Mouse (Mus musculus): ENCODE measurements around the gene Yars. TPM values are rescaled to one million over a fixed set of nuclear protein-coding genes. Genes with fewer than 3 reads are reported as not detected.

Yars gene
- polyA plus RNA-seq, 1 experiment from 2014 or later: 92.2 TPM

- no peaks in the 10 kb centered on the region for H3K27me3 ChIP-seq (ENCODE audit: insufficient read depth, low read length)
- H3K36me3 ChIP-seq (ENCODE audit: insufficient read depth): peaks cover 17% of the 10 kb centered on the region
- no peak for TF ChIP-seq CTCF (IDR thresholded peaks at IDR 0.05; ENCODE audit: low read depth)
- H3K27ac ChIP-seq (ENCODE audit: low read depth): no peak overlapping the region
- 63% methylated on average over 16 of the region's 16 CpGs for WGBS
- ATAC-seq (ENCODE audit: insufficient read depth): no peak
- no peak overlapping the region for H3K4me3 ChIP-seq (ENCODE audit: low read depth, low read length)
- H3K9me3 ChIP-seq (ENCODE audit: low read depth, low read length): no peaks in the 10 kb centered on the region
- no peak overlapping the region for H3K4me2 ChIP-seq
- 0 out of 2 replicates have a peak, but pooled peaks cover 4% of the 10 kb centered on the region for H3K4me1 ChIP-seq (ENCODE audit: insufficient read depth)
- no peak overlapping the region for H3K9ac ChIP-seq
- no peak for DNase-seq
Measured at GRCm38 (mm10) chr4:129144401-129145367, 44.9 kb upstream of the Yars start.

- Histone ChIP-seq H3K4me3 (ENCODE audit: low read depth, low read length) (no peak overlapping the region), H3K27me3 (ENCODE audit: insufficient read depth, low read length) (no peaks in the 10 kb centered on the region), H3K9me3 (ENCODE audit: low read depth, low read length) (no peaks in the 10 kb centered on the region), H3K4me1 (ENCODE audit: insufficient read depth) (0 out of 2 replicates have a peak, but pooled peaks cover 4% of the 10 kb centered on the region), H3K36me3 (ENCODE audit: insufficient read depth) (peaks cover 24% of the 10 kb centered on the region), H3K4me2 (no peak overlapping the region), H3K27ac (ENCODE audit: low read depth) (no peak overlapping the region), H3K9ac (no peak overlapping the region)
- 58% methylated on average over 4 of the region's 4 CpGs for WGBS
- ATAC-seq (ENCODE audit: insufficient read depth) (no peak), DNase-seq (no peak)
- no peak for TF ChIP-seq CTCF (IDR thresholded peaks at IDR 0.05; ENCODE audit: low read depth)
Measured at GRCm38 (mm10) chr4:129145411-129145810, 44.1 kb upstream of the Yars start.

DNA sequence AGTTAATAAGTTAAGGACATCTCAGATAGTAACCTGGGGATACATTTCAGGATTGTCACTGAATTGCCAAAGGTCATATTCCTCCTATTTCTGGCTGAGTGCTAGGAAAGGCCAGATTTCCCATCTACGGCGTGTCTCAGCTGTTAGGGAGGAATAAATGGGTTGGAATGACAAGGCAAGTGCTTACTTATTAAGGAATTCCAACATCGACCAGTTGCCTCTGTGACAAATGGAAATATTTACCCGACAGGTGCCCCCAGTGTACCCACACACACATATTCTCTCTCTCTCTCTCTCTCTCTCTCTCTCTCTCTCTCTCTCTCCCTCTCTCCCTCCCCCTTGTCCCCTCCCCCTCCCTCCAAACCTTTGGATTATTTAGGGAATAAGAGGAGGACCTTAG lies 43.6 kb upstream of the Yars start:
- DNase-seq (no peak), ATAC-seq (ENCODE audit: insufficient read depth) (no peak)
- H3K4me1 ChIP-seq (ENCODE audit: insufficient read depth): 0 out of 2 replicates have a peak, but pooled peaks cover 4% of the 10 kb centered on the region
- peaks cover 30% of the 10 kb centered on the region for H3K36me3 ChIP-seq (ENCODE audit: insufficient read depth)
- WGBS: 54% methylated on average over 4 of the region's 4 CpGs
- no peak overlapping the region for H3K27ac ChIP-seq (ENCODE audit: low read depth)
- H3K4me2 ChIP-seq: no peak overlapping the region
- H3K4me3 ChIP-seq (ENCODE audit: low read depth, low read length): no peak overlapping the region
- no peaks in the 10 kb centered on the region for H3K27me3 ChIP-seq (ENCODE audit: insufficient read depth, low read length)
- H3K9ac ChIP-seq: no peak overlapping the region
- TF ChIP-seq CTCF (IDR thresholded peaks at IDR 0.05; ENCODE audit: low read depth): no peak
- H3K9me3 ChIP-seq (ENCODE audit: low read depth, low read length): no peaks in the 10 kb centered on the region

DNA sequence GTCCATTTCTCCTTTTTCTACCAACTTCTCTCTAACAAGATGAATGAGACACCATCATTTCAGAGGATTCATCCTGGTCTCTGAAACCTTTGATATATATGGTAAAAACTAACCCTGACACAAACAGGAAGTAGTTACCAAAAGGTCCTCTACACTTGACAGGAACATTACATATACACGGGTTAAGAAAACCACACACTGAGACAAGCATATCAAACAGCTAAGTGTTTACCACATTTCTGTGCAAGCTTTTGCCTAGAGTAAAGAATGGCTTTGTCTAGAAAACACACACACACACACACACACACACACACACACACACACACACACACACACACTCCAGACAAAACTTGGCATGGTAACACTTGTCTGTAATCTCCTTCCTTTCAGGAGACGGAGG lies 43.2 kb upstream of the Yars start:
- whole genome bisulfite sequencing: 29% methylated on average over 2 of the region's 2 CpGs
- no peak for DNase-seq
- H3K27ac ChIP-seq (ENCODE audit: low read depth): no peak overlapping the region

GRCm38 (mm10) chr4:129147552-129148103 lies 41.9 kb upstream of the Yars start:
- no peak overlapping the region for H3K27ac ChIP-seq (ENCODE audit: low read depth)
- H3K36me3 ChIP-seq (ENCODE audit: insufficient read depth): peaks cover 45% of the 10 kb centered on the region
- no peak for DNase-seq
- no peak overlapping the region for H3K9ac ChIP-seq
- TF ChIP-seq CTCF (IDR thresholded peaks at IDR 0.05; ENCODE audit: low read depth): no peak
- H3K9me3 ChIP-seq (ENCODE audit: low read depth, low read length): no peaks in the 10 kb centered on the region
- H3K4me2 ChIP-seq: no peak overlapping the region
- no peak for ATAC-seq (ENCODE audit: insufficient read depth)
- WGBS: 74% methylated on average over 13 of the region's 13 CpGs
- no peaks in the 10 kb centered on the region for H3K4me1 ChIP-seq (ENCODE audit: insufficient read depth)
- no peaks in the 10 kb centered on the region for H3K27me3 ChIP-seq (ENCODE audit: insufficient read depth, low read length)
- H3K4me3 ChIP-seq (ENCODE audit: low read depth, low read length): no peak overlapping the region

More for the DNA sequence above, 43.2 kb upstream of the Yars start:
- TF ChIP-seq CTCF (IDR thresholded peaks at IDR 0.05; ENCODE audit: low read depth): no peak
- ATAC-seq (ENCODE audit: insufficient read depth): no peak
- Histone ChIP-seq H3K27me3 (ENCODE audit: insufficient read depth, low read length) (no peaks in the 10 kb centered on the region), H3K36me3 (ENCODE audit: insufficient read depth) (peaks cover 34% of the 10 kb centered on the region), H3K4me2 (no peak overlapping the region), H3K4me1 (ENCODE audit: insufficient read depth) (0 out of 2 replicates have a peak, but pooled peaks cover 4% of the 10 kb centered on the region), H3K4me3 (ENCODE audit: low read depth, low read length) (no peak overlapping the region), H3K9ac (no peak overlapping the region), H3K9me3 (ENCODE audit: low read depth, low read length) (no peaks in the 10 kb centered on the region)

DNA sequence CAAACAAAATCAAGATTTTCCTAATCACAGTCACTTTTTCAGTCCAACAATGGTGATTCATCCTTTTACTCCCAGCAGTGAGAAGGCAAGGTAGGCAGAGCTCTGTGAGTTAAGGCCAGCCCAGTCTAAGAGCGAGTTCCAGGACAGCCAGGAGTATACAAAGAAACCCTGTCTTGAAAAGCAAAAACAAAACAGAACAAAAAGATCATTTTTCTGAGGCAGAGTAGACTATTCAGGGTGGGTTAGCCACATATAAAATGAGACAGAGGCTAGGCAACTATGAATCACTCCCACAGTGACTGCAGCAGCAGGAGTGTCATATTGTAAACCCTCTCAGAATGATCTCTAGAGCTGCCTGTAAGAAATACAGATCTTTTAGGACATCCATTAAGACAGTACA lies 40.2 kb upstream of the Yars start:
- no peak for TF ChIP-seq CTCF (IDR thresholded peaks at IDR 0.05; ENCODE audit: low read depth)
- Histone ChIP-seq H3K4me3 (ENCODE audit: low read depth, low read length) (no peak overlapping the region), H3K4me2 (no peak overlapping the region), H3K9ac (no peak overlapping the region), H3K27me3 (ENCODE audit: insufficient read depth, low read length) (no peaks in the 10 kb centered on the region), H3K4me1 (ENCODE audit: insufficient read depth) (no peaks in the 10 kb centered on the region), H3K27ac (ENCODE audit: low read depth) (no peak overlapping the region), H3K36me3 (ENCODE audit: insufficient read depth) (peaks cover 58% of the 10 kb centered on the region), H3K9me3 (ENCODE audit: low read depth, low read length) (no peaks in the 10 kb centered on the region)
- WGBS: 83% methylated on average over 1 of the region's 1 CpGs
- DNase-seq (no peak), ATAC-seq (ENCODE audit: insufficient read depth) (no peak)

DNA sequence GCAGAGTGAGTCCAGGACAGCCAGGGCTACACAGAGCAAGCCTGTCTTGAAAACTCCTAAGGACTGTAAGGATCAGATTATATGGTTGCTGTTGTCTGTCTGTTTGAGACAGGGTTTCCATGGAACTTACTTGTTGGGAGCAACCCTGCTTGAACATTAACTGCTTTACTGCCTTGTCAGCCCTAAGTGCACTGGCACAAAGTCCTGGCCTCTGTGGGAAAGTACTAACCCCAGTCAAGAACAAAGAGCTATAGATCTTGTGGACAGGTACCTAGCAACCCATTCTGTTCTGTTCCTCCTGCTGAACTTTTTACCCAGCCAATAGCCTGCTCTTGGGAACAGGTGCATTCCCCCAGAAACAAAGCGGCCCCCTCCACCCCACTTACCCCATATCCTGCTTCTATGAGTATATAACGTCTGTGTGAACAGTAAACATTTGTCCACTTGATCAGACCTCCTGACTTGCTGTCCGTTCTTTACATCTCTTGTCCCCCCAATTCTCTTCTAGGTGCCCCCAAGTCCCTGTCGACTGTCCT lies 38.2 kb upstream of the Yars start:
- DNase-seq: no peak
- WGBS: 72% methylated on average over 4 of the region's 4 CpGs
- no peak overlapping the region for H3K4me3 ChIP-seq (ENCODE audit: low read depth, low read length)

More for the DNA sequence above, 38.2 kb upstream of the Yars start:
- Histone ChIP-seq H3K9me3 (ENCODE audit: low read depth, low read length) (no peaks in the 10 kb centered on the region), H3K4me1 (ENCODE audit: insufficient read depth) (no peaks in the 10 kb centered on the region), H3K36me3 (ENCODE audit: insufficient read depth) (peaks cover 73% of the 10 kb centered on the region), H3K27ac (ENCODE audit: low read depth) (no peak overlapping the region), H3K27me3 (ENCODE audit: insufficient read depth, low read length) (no peaks in the 10 kb centered on the region), H3K9ac (no peak overlapping the region), H3K4me2 (no peak overlapping the region)
- no peak for ATAC-seq (ENCODE audit: insufficient read depth)
- TF ChIP-seq CTCF (IDR thresholded peaks at IDR 0.05; ENCODE audit: low read depth): no peak
